Mouse (Mus musculus): Measurements from ENCODE around the gene Xylt1.

Gene Xylt1

GRCm38 (mm10) chr7:117559051-117559450, 178.3 kb downstream of the Xylt1 start:
- DNase-seq (ENCODE audit: low read depth, low spot score), result no peak

GRCm38 (mm10) chr7:117563939-117564499, 183.2 kb downstream of the Xylt1 start:
- DNase-seq (ENCODE audit: low read depth, low spot score), result no peak

GRCm38 (mm10) chr7:117564627-117565026, 183.8 kb downstream of the Xylt1 start:
- DNase-seq (ENCODE audit: low read depth, low spot score), result no peak

GRCm38 (mm10) chr7:117566115-117566514, 185.3 kb downstream of the Xylt1 start:
- DNase-seq (ENCODE audit: low read depth, low spot score), result no peak

GRCm38 (mm10) chr7:117566833-117567232, 186.1 kb downstream of the Xylt1 start:
- DNase-seq (ENCODE audit: low read depth, low spot score), result no peak

GRCm38 (mm10) chr7:117567252-117567651, 186.5 kb downstream of the Xylt1 start:
- no peak for DNase-seq (ENCODE audit: low read depth, low spot score)

GRCm38 (mm10) chr7:117567653-117568340, 187.0 kb downstream of the Xylt1 start:
- no peak for DNase-seq (ENCODE audit: low read depth, low spot score)

GRCm38 (mm10) chr7:117571131-117571530, 190.4 kb downstream of the Xylt1 start:
- no peak for DNase-seq (ENCODE audit: low read depth, low spot score)

- DNase-seq (ENCODE audit: low read depth, low spot score), result no peak
Observed at GRCm38 (mm10) chr7:117571713-117572112, 190.9 kb downstream of the Xylt1 start.

GRCm38 (mm10) chr7:117573170-117573569, 192.4 kb downstream of the Xylt1 start:
- DNase-seq (ENCODE audit: low read depth, low spot score), result no peak

GRCm38 (mm10) chr7:117575417-117575816, 194.6 kb downstream of the Xylt1 start:
- no peak for DNase-seq (ENCODE audit: low read depth, low spot score)

- no peak for DNase-seq (ENCODE audit: low read depth, low spot score)
Observed at GRCm38 (mm10) chr7:117577035-117577434, 196.3 kb downstream of the Xylt1 start.

- no peak for DNase-seq (ENCODE audit: low read depth, low spot score)
Observed at GRCm38 (mm10) chr7:117585164-117585563, 204.4 kb downstream of the Xylt1 start.

GRCm38 (mm10) chr7:117586811-117587210, 206.0 kb downstream of the Xylt1 start:
- DNase-seq (ENCODE audit: low read depth, low spot score), result no peak

- DNase-seq (ENCODE audit: low read depth, low spot score), result no peak
Observed at GRCm38 (mm10) chr7:117587234-117587929, 206.6 kb downstream of the Xylt1 start.

- DNase-seq (ENCODE audit: low read depth, low spot score), result no peak
Observed at GRCm38 (mm10) chr7:117588426-117588825, 207.6 kb downstream of the Xylt1 start.

GRCm38 (mm10) chr7:117589359-117589758, 208.6 kb downstream of the Xylt1 start:
- DNase-seq (ENCODE audit: low read depth, low spot score), result no peak

GRCm38 (mm10) chr7:117589820-117590219, 209.0 kb downstream of the Xylt1 start:
- no peak for DNase-seq (ENCODE audit: low read depth, low spot score)

GRCm38 (mm10) chr7:117594191-117594590, 213.4 kb downstream of the Xylt1 start:
- DNase-seq (ENCODE audit: low read depth, low spot score), result no peak

GRCm38 (mm10) chr7:117595029-117595695, 214.4 kb downstream of the Xylt1 start:
- DNase-seq (ENCODE audit: low read depth, low spot score), result no peak

GRCm38 (mm10) chr7:117600443-117600842, 219.7 kb downstream of the Xylt1 start:
- no peak for DNase-seq (ENCODE audit: low read depth, low spot score)

- DNase-seq (ENCODE audit: low read depth, low spot score), result no peak
Observed at GRCm38 (mm10) chr7:117610439-117610838, 229.7 kb downstream of the Xylt1 start.

Measured in WW6 (cell line).